Mouse (Mus musculus) cerebellum, adult 18-20 months (tissue): ENCODE data around the gene Hsf4.
A peak's percentile ranks its signal among the peaks of the same experiment; 100 is the strongest.

Experiments
- DNase-seq, 2 experiments: peaks; one replicate each; pipeline ENCODE4 v3.0.0; 2021

Gene Hsf4

DNA sequence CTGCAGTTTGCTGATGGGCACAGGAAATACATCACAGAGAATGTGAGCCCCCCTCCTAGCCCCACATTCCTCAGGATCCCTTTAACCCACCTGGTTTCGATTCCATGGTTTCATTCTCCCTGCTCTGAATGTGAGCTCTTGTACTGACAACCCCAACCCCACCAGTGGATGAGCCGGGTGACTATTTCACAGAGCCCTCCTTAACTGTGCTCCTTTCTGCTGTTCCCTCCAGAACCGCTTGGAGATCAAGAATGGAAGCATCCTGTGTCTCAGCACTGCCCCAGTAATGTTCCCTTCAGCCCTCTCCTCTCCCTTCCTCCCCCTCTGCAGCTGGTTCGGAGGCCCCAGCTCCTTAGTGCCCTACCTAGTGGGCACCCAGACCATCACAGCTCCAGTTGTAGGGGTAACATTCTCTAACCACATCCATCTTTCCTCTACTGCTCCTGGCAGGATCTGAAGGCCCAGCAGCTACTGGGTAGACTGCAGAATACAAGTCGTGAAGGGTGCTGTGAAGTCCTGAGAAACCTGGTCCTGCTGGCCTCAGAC lies 36.6 kb downstream of the Hsf4 start:
- peak in 1 of 2 experiments; percentile 39 for DNase-seq

- DNase-seq, result peak in 1 of 2 experiments; percentile 37
Measured at GRCm38 (mm10) chr8:105307670-105308069, 38.1 kb downstream of the Hsf4 start.

DNA sequence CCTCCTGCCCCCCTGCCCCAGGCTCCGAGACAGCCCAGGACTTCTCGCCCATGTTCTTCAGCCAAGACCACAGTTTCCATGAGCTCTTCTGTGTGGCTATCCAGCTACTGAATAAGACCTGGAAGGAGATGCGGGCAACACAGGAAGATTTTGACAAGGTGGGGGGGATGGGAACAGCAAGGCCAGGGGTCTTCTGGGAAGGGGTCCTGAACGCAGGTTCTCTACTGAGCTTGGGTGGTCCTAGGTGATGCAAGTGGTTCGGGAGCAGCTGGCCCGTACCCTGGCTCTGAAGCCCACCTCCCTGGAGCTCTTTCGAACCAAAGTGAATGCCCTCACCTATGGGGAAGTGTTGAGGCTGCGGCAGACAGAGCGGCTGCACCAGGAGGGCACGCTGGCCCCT lies 38.8 kb downstream of the Hsf4 start:
- peak in 1 of 2 experiments; percentile 43 for DNase-seq

GRCm38 (mm10) chr8:105309142-105309847 lies 39.7 kb downstream of the Hsf4 start:
- peak; percentile 93 to 95 for DNase-seq

GRCm38 (mm10) chr8:105310118-105310517 lies 40.5 kb downstream of the Hsf4 start:
- peak in 1 of 2 experiments; percentile 46 for DNase-seq

- DNase-seq, result no peak
Measured at GRCm38 (mm10) chr8:105311718-105312117, 42.1 kb downstream of the Hsf4 start.

GRCm38 (mm10) chr8:105312891-105313481 lies 43.4 kb downstream of the Hsf4 start:
- peak in 1 of 2 experiments; percentile 55 for DNase-seq

- DNase-seq, result no peak
Measured at GRCm38 (mm10) chr8:105313622-105314402, 44.2 kb downstream of the Hsf4 start.

DNA sequence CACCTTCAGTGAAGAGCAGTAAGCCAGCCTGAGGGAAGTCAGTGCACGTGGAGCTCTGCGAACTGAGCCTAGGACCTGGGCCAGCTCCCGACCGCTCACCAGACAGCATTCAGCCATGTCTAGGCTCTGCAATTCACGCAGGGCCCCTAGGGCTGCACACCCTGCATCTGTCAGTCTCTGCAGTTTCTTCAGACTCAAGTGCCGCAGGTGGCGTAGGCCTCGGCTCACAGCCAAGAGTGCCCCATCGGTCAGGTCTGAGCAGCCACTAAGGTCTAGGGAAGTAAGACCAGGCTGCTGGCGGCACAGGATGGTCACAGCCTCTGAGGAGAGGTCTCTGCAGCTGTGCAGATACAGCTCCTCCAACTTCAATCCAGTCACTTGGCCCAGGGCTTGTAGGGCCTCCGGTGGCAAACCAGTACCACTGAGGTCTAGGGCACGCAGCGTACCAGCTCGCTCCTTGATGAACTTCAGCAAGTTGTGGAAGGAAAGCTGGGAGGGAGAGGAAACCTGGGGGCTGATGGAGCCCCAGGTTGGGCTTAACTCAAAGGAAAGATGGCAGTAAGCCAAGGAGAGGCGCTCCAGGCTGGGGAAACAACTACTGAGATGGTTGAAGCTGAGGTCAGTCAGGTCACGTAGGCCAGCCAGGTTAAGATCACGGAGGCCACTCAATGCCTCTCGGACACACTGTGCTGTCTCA lies 45.6 kb downstream of the Hsf4 start:
- peak; percentile 61 to 64 for DNase-seq

- no peak for DNase-seq
Measured at GRCm38 (mm10) chr8:105317941-105318340, 48.3 kb downstream of the Hsf4 start.

DNA sequence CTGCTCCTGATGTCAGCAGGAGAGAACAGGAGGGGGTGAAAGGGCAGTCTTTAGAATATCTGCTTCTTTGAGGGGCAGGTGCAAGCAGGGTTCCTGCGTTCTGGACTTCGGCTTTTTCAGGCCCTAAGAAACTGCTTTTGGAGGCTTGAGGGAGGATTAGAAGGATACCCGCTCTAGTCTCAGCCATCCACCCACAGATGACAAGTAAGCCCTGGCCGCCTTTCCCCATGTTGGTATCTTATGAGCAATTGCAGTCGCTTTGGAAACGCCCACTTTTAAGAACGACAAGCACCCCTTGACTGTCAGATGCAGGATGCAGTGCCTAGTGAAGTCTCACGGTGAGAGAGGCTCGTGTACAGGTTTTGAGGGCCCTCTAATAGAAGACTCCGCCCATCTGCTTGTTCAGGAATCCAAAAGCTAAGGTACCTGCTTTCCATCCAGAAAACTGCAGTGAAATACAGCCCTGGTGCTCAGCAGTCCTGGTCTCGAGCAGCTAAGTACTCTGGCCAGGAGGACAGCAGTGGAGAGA lies 49.1 kb downstream of the Hsf4 start:
- no peak for DNase-seq

- DNase-seq, result no peak
Measured at GRCm38 (mm10) chr8:105323183-105323582, 53.6 kb downstream of the Hsf4 start.
